Mouse (Mus musculus): ENCODE data around the gene H1foo. TPM values are rescaled to one million over a fixed set of nuclear protein-coding genes. Genes with fewer than 3 reads are reported as not detected.

Gene H1foo
- not detected for polyA plus RNA-seq (2017; shearing (Covaris generic))

GRCm38 (mm10) chr6:115944638-115945037, at the start of gene H1foo:
Gene H1foo, plus strand, starts transcription at chr6:115944938.

GRCm38 (mm10) chr6:115931639-115932038, 13.1 kb upstream of the H1foo start, which contains the start of gene Rho:
Gene Rho, plus strand, starts transcription at chr6:115931748.

GRCm38 (mm10) chr6:115994877-115995520, 50.3 kb downstream of the H1foo start, which contains the start of gene Plxnd1:
Gene Plxnd1, minus strand, starts transcription at chr6:115995005.

Other genes with a start within 250 kb of the H1foo start
- not detected for gene Tmem40, start 182.5 kb upstream of the H1foo start, polyA plus RNA-seq (2017; shearing (Covaris generic))
- gene Cand2, start 170.4 kb upstream of the H1foo start, polyA plus RNA-seq (2017; shearing (Covaris generic)) = 8.4 TPM
- 3,915 TPM for gene Rpl32, start 136.2 kb upstream of the H1foo start, polyA plus RNA-seq (2017; shearing (Covaris generic))
- 0.15 TPM for gene Efcab12, start 106.5 kb upstream of the H1foo start, polyA plus RNA-seq (2017; shearing (Covaris generic))
- gene Mbd4, start 91.6 kb upstream of the H1foo start, polyA plus RNA-seq (2017; shearing (Covaris generic)) = 13.6 TPM
- 3.3 TPM for gene Ift122, start 91.5 kb upstream of the H1foo start, polyA plus RNA-seq (2017; shearing (Covaris generic))
- gene Rho, start 13.2 kb upstream of the H1foo start, polyA plus RNA-seq (2017; shearing (Covaris generic)) = not detected
- 1.6 TPM for gene Plxnd1, start 50.1 kb downstream of the H1foo start, polyA plus RNA-seq (2017; shearing (Covaris generic))
- 9.3 TPM for gene Tmcc1, start 248.5 kb downstream of the H1foo start, polyA plus RNA-seq (2017; shearing (Covaris generic))

All from CD4-positive, CD25-positive, alpha-beta regulatory T cell, adult 9 weeks (primary cell).